Mouse (Mus musculus) urinary bladder, postnatal 10 days (tissue): ENCODE measurements around the gene Babam2.

Experiments used
- DNase-seq: peaks from one replicate; pipeline ENCODE4 v3.0.0; 2022; ENCODE audit warnings: low spot score

The Babam2 gene

GRCm38 (mm10) chr5:32051899-32052298, 354.4 kb downstream of the Babam2 start:
- DNase-seq: no peak

DNA sequence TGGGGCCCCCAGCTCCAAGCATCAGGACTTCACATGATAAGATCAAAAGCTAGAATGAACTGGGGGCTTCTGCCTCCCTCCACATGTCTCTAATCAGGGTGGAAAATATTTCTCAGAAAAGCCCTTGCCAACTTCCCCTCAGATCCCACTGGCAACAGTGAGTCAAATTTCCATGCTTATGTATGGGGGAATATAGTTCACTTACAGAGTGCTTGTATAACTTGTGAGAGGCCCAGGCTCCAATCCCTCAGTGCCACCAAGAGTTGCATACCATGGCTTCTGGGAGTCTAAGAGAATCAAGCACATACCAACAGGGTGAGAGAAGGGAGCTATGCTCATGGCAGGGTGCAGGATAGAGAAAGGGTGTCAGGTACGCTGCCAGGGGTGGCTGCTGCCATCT, 355.0 kb downstream of the Babam2 start:
- DNase-seq: no peak

DNA sequence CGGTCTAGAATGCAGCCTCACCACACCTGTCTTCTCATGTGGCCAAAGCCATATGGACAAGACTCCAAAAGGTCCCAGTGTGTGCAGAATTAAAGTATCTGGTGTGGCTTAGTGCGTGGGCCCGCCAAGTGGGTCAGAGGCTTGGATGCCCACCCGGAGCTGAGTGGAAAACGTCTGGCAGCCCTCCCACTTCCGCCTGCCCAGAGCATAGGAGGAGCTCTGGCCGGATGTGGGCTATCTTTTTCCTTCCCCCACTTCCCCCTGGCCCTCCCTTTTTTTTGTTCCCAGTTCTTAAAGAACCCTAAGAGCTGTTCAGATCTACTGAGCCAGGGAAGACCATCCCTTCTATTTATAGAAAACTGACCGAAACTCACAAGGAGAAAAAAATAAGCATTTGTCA, 356.0 kb downstream of the Babam2 start:
- DNase-seq: no peak

GRCm38 (mm10) chr5:32055676-32056075, 358.2 kb downstream of the Babam2 start:
- no peak for DNase-seq

GRCm38 (mm10) chr5:32056126-32056525, 358.6 kb downstream of the Babam2 start:
- DNase-seq: no peak

DNA sequence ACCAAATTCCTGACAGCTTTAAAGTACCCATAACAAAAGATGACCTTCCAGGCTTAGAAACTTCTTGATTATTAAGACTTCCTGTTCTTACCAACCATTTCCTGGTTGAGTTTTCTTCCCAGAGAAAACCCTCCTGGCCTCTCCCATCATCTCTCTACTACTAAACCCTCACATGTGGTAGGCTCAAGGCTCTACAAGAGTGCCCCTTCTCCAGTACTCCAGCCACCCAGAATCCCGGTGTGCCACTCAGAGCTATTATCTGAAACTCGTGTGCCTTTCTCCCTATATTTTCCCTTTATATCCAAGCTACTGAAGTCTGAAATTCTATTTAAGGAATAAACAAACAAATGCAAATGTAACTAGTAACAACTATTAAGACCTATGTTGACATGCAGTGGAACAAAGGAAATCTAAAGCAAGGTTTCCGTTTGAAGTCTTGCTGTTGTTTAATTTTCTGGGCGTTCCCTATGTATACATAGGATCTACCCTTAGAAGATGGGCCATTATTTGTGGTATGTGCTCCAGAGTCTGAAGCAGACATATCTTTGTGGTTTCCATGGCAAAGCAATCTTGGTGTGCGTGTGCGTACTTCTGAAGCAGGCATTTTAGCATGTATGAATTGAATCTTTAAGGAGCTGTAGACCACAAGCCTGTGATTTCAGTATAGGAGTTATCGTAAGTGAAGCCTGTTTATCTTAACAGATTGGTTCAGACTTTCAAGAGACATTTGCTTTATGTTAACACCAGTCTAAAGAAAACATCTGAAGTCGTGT, 361.2 kb downstream of the Babam2 start:
- DNase-seq: no peak

- DNase-seq: no peak
Measured at GRCm38 (mm10) chr5:32059254-32059796, 361.8 kb downstream of the Babam2 start.

- no peak for DNase-seq
Measured at GRCm38 (mm10) chr5:32060485-32060884, 363.0 kb downstream of the Babam2 start.

DNA sequence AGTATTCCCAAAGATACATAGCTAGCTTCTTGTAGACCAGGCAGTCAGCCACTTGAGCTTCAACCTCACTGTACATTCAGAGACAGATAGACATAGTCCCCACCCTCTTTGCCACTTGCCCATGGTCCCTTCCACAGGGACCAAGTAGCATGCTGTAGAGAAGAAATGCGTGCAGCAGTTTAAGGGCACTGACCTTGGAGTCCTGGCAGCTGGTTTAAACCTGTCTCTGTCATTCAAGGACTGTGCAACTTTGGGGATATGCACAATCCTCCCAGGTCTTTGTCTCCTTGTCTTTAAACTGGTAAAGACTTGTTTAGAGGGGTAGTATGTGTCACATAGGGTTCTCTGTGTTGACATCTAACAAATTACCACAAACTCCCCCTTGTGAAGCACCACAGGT, 364.4 kb downstream of the Babam2 start:
- DNase-seq: no peak

DNA sequence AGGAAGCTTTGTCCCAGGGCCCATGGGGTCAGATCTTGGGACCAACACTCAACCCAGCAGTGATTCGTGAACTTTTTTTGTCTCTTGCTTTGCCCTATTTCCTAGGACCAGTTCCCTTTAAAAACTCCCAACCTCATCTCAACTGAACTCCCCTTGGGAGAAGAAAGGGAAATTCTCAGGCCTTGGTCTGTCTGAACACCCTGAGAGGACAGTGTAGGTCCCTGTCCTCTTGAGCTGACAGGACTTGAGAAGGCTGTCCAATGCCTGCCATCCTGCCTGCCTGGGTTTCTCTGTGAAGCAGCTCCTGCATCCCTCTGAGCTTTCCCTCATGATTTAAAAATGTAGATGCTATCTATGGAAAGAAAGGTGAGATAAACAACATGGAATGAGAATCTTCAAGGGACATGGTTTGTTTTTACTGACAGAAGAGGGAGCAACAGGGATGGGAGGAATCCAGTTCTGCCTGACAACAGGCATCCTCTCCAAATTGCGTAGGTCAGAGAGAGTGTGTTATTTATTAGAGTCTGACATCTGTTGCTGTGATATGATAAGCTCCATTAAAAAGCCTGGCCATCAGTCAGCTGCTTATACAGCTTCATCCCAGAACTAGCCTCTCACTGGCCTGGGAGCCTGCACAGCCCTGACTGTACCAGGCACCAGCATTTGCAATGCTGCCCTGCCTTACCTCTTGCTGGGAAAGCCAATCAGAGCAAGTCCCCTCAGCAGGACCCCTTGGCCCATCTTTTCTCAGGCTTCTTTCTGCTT, 367.0 kb downstream of the Babam2 start:
- DNase-seq: no peak

- no peak for DNase-seq
Measured at GRCm38 (mm10) chr5:32066015-32066734, 368.7 kb downstream of the Babam2 start.

DNA sequence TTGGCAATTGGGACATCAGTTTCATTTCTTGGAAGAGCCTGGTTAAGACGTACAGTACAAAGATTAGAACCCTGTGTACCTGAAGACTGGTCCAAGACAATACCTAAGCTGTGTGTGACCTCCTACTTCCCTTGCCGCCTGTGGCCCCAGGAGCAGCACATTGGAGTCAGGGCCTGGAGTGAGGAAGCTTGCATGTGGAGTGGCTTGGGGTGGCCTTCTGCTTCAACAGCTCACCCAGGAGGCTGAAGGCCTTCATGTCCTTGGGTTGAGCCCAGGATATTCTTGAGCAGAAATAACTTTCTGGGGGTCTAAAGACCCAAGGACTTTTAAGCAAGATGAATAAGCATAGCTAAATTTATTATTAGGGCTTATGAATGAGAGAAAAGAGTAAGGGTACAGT, 369.4 kb downstream of the Babam2 start:
- no peak for DNase-seq

GRCm38 (mm10) chr5:32068616-32069015, 371.1 kb downstream of the Babam2 start:
- DNase-seq: no peak

DNA sequence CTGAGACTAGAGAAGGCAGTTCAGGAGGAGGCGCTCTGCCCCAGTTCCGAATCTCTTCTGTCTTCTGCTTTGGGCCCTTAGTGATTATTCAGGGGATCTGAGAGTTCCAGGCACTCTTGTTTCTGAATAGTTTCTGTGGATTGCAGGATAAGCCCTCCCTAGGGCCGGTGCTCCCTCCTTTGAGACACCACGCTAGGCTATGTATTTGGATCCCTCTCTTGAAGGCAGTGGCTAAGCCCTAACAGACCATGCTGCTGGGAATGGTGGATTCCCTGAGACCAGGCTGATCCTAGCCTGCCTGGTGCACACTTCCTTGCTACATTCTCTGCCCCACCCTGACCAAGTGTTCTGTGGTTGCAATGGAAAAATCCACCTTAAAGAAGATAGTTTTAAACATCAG, 371.6 kb downstream of the Babam2 start:
- DNase-seq: no peak

DNA sequence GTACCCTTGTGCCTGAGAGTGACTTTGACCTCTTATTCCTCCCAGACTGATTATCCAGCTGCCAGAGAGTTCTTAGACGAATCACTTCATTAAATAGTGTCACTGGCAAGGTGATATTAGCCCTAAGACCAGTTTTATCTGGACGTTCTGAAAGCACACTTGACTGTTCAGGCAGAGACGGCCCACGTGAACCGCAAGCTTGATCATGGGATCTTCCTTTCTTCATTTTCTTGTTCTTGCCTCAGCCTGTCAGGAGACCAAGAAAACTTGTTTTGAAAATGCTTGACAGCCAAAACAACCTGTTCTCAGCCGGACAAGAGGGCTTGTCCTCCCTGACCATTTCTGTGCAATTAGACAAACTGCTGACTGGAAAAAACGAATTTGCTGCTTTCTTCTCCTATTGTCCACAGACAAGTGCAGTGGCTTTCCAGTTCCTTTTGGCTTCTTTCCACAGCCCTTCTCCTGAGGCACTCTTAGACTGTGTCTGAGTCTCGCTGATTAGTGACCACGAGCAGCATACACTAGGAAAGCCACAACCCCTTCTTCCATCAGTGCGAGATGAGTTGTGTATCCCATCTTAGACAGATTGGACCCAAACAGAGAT, 372.2 kb downstream of the Babam2 start:
- DNase-seq: no peak

- DNase-seq: no peak
Measured at GRCm38 (mm10) chr5:32070781-32071180, 373.3 kb downstream of the Babam2 start.

GRCm38 (mm10) chr5:32071314-32071713, 373.8 kb downstream of the Babam2 start:
- no peak for DNase-seq

GRCm38 (mm10) chr5:32071824-32072223, 374.3 kb downstream of the Babam2 start:
- DNase-seq: no peak

GRCm38 (mm10) chr5:32072877-32073276, 375.4 kb downstream of the Babam2 start:
- no peak for DNase-seq

DNA sequence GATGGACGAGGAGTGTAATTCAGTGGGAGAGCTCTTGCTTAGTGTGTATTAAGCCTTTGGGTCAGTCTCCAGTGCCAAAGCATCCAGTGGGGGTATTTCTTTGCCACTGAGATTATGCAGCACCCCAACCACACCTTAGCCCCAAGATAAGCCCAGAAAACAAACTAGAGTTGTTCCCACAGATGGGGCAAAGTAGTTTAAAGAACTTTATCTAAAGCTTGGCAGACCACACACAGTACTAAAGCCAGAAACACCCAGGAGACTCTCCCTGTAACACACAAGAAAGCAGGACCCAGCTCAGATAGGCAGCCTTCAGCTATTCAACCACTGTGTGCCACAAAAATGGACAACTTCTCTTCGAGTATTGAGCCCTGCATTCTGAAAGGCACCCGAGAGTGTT, 376.6 kb downstream of the Babam2 start:
- no peak for DNase-seq

DNA sequence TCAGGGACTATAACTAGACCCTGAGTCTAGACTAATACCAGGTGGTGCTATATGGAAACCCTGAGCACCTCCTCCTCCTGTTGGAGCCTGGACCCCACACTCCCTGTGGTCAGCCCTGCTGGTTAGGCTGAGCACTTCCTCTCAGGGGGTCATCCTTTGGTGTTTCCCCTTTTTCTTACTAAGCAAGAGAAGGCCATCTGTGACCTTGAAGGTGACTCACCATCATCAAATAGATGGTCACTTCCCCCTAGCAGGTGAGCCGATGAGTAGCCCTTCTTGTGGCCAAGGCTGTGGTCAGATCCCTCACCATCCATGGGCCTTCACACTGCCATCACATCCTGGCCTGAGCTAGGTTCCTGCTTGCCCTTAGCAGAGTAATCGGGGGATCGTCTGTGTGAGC, 379.7 kb downstream of the Babam2 start:
- DNase-seq: no peak

DNA sequence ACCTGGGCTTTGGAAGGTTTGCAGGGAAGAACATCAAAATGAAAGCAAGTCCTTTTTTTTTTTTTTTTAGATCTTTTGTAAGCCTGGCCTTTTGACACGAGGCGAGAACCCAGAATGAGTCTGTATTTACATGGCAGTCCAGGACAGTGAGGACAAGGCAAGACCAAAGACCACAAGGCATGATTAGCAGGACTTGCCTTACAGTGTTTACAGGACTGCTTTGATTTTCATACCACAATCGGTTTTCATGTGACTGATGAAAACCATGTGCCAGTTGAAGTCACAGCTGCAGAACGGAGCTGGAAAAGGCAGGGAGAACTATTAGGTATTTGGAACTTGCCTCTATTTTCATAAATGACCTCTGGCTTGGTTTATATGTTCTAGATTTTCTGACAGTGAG, 381.5 kb downstream of the Babam2 start:
- no peak for DNase-seq
